Mouse (Mus musculus): ENCODE data around the gene Phpt1. TPM values are rescaled to one million over a fixed set of nuclear protein-coding genes. Genes with fewer than 3 reads are reported as not detected.
A peak's percentile ranks its signal among the peaks of the same experiment; 100 is the strongest.

The Phpt1 gene
- total and polyA plus RNA-seq, 3 experiments: 34.7 to 73.7 TPM; not detected in 1

DNA sequence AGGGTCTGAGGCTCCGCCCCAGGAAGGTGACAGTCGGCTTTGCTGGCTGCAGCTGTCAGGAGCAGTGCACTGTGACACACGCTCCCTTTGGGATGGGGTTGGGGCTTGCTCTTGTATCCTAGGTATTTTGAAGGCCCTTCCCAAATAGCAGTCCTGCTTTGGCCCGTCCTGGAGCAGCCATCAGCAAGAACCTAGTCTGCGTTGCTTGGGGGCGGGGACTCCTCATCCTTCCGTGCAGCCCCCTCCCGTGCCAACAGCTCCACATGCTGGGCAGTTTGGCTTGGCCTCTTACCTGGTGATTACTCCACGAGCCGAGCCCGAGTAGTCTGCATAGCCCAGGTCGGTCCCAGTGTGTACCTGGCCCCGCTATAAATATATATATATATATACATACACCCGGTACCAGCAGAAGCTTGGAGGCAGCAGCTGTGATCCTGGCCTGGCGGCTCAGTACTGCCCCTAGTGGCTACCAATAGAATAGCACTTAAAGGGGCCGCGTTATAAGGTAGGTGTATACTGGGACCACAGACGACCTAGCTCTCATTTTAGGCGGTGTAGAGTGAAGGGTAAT lies 6.4 kb upstream of the Phpt1 start, which contains the start of gene Ajm1 (continued):
- TF ChIP-seq HCFC1 (IDR thresholded peaks at IDR 0.05; ENCODE audit: low read depth, low read length) (peak; percentile 66), JUND (IDR thresholded peaks at IDR 0.05; ENCODE audit: low read depth, low read length) (no peak), ETS1 (IDR thresholded peaks at IDR 0.05; ENCODE audit: low read depth, low read length) (no peak), BHLHE40 (IDR thresholded peaks at IDR 0.05; ENCODE audit: borderline replicate concordance, low read depth, low read length) (no peak), CTCF (IDR thresholded peaks at IDR 0.05 in 2 of 3, conservative IDR thresholded peaks at IDR 0.05 in 1 of 3; ENCODE audit: control insufficient read depth in 1 of 3, insufficient read depth in 1 of 3, low read depth in 2 of 3, low read length in 3 of 3, poor library complexity in 1 of 3, severe bottlenecking in 1 of 3) (peak; percentile 76 to 93 (median 83)), MEF2A (IDR thresholded peaks at IDR 0.05; ENCODE audit: extremely low read depth, insufficient replicate concordance, low read depth, low read length, poor library complexity, severe bottlenecking) (no peak), POLR2AphosphoS5 (IDR thresholded peaks at IDR 0.05; ENCODE audit: borderline replicate concordance, low read depth, low read length) (no peak), SMC3 (IDR thresholded peaks at IDR 0.05; ENCODE audit: low read depth, low read length) (peak; percentile 14; the same call in 1 of the 2 replicates), SIN3A (IDR thresholded peaks at IDR 0.05; ENCODE audit: low read length) (peak; percentile 68; the same call in 1 of the 2 replicates)

GRCm38 (mm10) chr2:25580621-25581101 lies 5.6 kb upstream of the Phpt1 start:
- no peaks in the 10 kb centered on the region; the same call in 1 of the 2 replicates for H3K79me2 ChIP-seq (ENCODE audit: control insufficient read depth, insufficient read depth, low read length, poor library complexity)
- TF ChIP-seq E2F4 (IDR thresholded peaks at IDR 0.05; ENCODE audit: borderline replicate concordance, low read depth, low read length): no peak
- TF ChIP-seq ZKSCAN1 (IDR thresholded peaks at IDR 0.05; ENCODE audit: low read depth, low read length): no peak
- no peak for TF ChIP-seq ETS1 (IDR thresholded peaks at IDR 0.05; ENCODE audit: low read depth, low read length)
- TF ChIP-seq NELFE (IDR thresholded peaks at IDR 0.05; ENCODE audit: low read depth, low read length): no peak
- TF ChIP-seq ZNF384 (IDR thresholded peaks at IDR 0.05; ENCODE audit: low read depth, low read length): no peak
- TF ChIP-seq UBTF (IDR thresholded peaks at IDR 0.05; ENCODE audit: borderline replicate concordance, insufficient read depth, low read depth, low read length): no peak
- TF ChIP-seq CHD2 (IDR thresholded peaks at IDR 0.05; ENCODE audit: low read length): no peak
- TF ChIP-seq RCOR1 (IDR thresholded peaks at IDR 0.05; ENCODE audit: low read depth, low read length): no peak
- TF ChIP-seq USF2 (IDR thresholded peaks at IDR 0.05; ENCODE audit: borderline replicate concordance in 1 of 2, insufficient read depth in 1 of 2, low read depth in 1 of 2, low read length in 2 of 2): no peak
- TF ChIP-seq ELF1 (IDR thresholded peaks at IDR 0.05; ENCODE audit: low read depth, low read length): no peak
- TF ChIP-seq MAZ (IDR thresholded peaks at IDR 0.05; ENCODE audit: low read depth, low read length): no peak
- no peak for TF ChIP-seq TAL1 (IDR thresholded peaks at IDR 0.05; ENCODE audit: low read length)
- no peak for TF ChIP-seq JUND (IDR thresholded peaks at IDR 0.05; ENCODE audit: low read depth, low read length)
- TF ChIP-seq HCFC1 (IDR thresholded peaks at IDR 0.05; ENCODE audit: low read depth, low read length): no peak
- no peak for TF ChIP-seq CHD1 (IDR thresholded peaks at IDR 0.05; ENCODE audit: low read depth, low read length)
- H3K27me3 ChIP-seq (ENCODE audit: control insufficient read depth in 1 of 2, insufficient read depth in 2 of 2, low read length in 2 of 2): no peaks in the 10 kb centered on the region
- H3K27ac ChIP-seq (ENCODE audit: control insufficient read depth, low read depth, low read length): no peak overlapping the region
- H3K4me3 ChIP-seq (ENCODE audit: control insufficient read depth in 1 of 2, insufficient read depth in 1 of 2, low read depth in 2 of 2, low read length in 2 of 2): no peak overlapping the region; a peak in 1 of 4 replicates
- peaks cover 3 to 7% of the 10 kb centered on the region in 2 experiments for H3K36me3 ChIP-seq (ENCODE audit: control insufficient read depth in 1 of 2, insufficient read depth in 2 of 2, low read length in 2 of 2)
- peaks cover 0 to 17% of the 10 kb centered on the region in 2 experiments; a peak in 2 of 4 replicates for H3K4me1 ChIP-seq (ENCODE audit: control insufficient read depth in 1 of 2, insufficient read depth in 2 of 2, low read length in 2 of 2)
- H3K9me3 ChIP-seq (replicated peaks; ENCODE audit: insufficient read depth, low read length): no peaks in the 10 kb centered on the region
- no peak overlapping the region for H3K9ac ChIP-seq (ENCODE audit: control insufficient read depth, low read depth, low read length, poor library complexity, severe bottlenecking)
- no peak for DNase-seq (ENCODE audit: low read depth, low spot score)
